Mouse (Mus musculus) brain, embryonic 14.5 days (tissue): ENCODE data around the gene Erich6.

Experiments
- CTCF ChIP-seq: fragments of 200-500 bp; IDR thresholded peaks from 2 replicates; pipeline ENCODE4 v1.5.1; 2012; ENCODE audit warnings: inconsistent platforms, mild to moderate bottlenecking, moderate library complexity, borderline replicate concordance; ENCODE audit not compliant: insufficient read depth, insufficient read length; ENCODE audit errors: extremely low read depth
- POLR2A ChIP-seq: fragments of 200-500 bp; IDR thresholded peaks from 2 replicates; pipeline ENCODE4 v1.6.1; 2012; ENCODE audit warnings: mild to moderate bottlenecking, inconsistent platforms, borderline replicate concordance; ENCODE audit not compliant: poor library complexity, insufficient read depth, insufficient read length, severe bottlenecking; ENCODE audit errors: extremely low read depth

DNA sequence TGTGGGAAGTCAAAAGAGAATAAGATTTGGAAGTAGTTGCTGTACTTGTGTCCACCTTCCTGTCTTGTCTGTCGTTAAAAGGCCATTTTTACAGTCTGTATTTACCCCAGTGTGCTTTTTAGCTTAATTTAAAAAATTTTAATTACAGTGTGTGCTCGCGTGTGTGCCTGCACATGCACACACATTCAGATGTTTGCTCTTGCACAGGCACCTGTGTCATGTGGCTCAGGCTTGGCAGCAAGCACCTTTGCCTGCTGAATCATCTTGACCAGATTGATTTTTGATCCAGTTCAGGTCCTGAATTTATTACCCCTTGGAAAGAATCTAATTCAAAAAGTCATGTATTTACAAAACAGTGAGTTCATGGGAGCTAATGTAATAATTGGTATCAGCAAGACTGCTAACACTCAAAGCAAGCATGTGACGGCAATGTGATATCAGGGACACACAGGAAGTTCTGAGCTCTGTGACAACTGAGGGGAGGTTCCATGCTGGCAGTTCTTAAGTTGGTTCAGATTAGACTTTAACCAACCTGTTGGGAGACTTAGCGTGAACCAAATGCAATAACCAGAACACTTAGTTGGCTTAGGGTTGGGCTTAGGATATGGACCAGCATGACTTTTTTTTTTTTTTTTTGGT is 54.1 kb downstream of the Erich6 start:
- no peak for TF ChIP-seq CTCF
- no peak for TF ChIP-seq POLR2A
